Mouse (Mus musculus) E14TG2a.4 (cell line): Measurements from ENCODE around the gene Mug1.

ENCODE experiments used
- CTCF ChIP-seq: conservative IDR thresholded peaks from 2 replicates; pipeline ENCODE4 v1.5.1; 2014; ENCODE audit warnings: low read length
- POU5F1 ChIP-seq: IDR thresholded peaks from 2 replicates; pipeline ENCODE4 v1.6.1; 2014; ENCODE audit warnings: low read length, borderline replicate concordance

DNA sequence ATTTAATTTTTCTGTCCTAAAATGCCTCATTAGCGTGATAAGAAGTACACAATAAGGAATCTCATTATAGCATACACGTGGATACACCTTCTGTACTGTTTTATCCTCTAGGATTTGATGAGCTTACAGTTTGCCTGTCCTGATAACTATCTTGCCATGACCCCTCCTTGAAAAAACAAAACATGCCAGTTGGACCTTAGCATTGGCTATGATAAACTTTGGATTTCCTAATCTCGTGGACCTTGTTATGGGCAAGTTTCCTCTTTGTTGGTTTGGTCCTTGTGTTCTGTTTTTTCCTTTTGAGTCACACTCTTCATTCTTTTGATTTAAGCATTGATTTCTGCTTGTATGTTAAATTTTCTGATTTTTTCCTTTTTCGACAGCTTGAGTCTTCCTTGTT lies 10.3 kb upstream of the Mug1 start:
- TF ChIP-seq CTCF, result no peak
- TF ChIP-seq POU5F1, result no peak
